Mouse (Mus musculus): Measurements from ENCODE around the gene Bcan. TPM values are rescaled to one million over a fixed set of nuclear protein-coding genes. Genes with fewer than 3 reads are reported as not detected.

Gene Bcan
- polyA plus RNA-seq (2012; fragmentation: generic; extraction: Trizol) = 0.06 TPM

- no peak within 1 kb of the TSS for H3ac ChIP-seq (ENCODE audit: control insufficient read depth, insufficient read length)
- no peaks in the 10 kb centered on the region for H3K79me2 ChIP-seq (ENCODE audit: control insufficient read depth, insufficient read depth)
- no peak for TF ChIP-seq POLR2A (IDR thresholded peaks at IDR 0.05; ENCODE audit: insufficient read length, low read depth)
- TF ChIP-seq USF1 (IDR thresholded peaks at IDR 0.05; ENCODE audit: low read depth) = no peak
- no peak for TF ChIP-seq MYOG (IDR thresholded peaks at IDR 0.05; ENCODE audit: control insufficient read depth in 1 of 3, insufficient read depth in 1 of 3, insufficient read length in 2 of 3, low read depth in 2 of 3)
- no peak for TF ChIP-seq REST (IDR thresholded peaks at IDR 0.05; ENCODE audit: insufficient read depth, insufficient read length)
- TF ChIP-seq CEBPB (IDR thresholded peaks at IDR 0.05; ENCODE audit: insufficient read depth, poor library complexity, severe bottlenecking) = no peak
- TF ChIP-seq MYOD1 (IDR thresholded peaks at IDR 0.05; ENCODE audit: control insufficient read depth in 1 of 3, insufficient read length in 2 of 3, low read depth in 2 of 3) = no peak
- TF ChIP-seq MAX (IDR thresholded peaks at IDR 0.05; ENCODE audit: low read depth) = no peak
- TF ChIP-seq E2F4 (IDR thresholded peaks at IDR 0.05; ENCODE audit: insufficient read depth) = no peak
- no peak for TF ChIP-seq POLR2AphosphoS2 (IDR thresholded peaks at IDR 0.05; ENCODE audit: insufficient read length, low read depth)
- TF ChIP-seq TCF3 (IDR thresholded peaks at IDR 0.05; ENCODE audit: insufficient read length, low read depth) = no peak
- TF ChIP-seq TCF12 (IDR thresholded peaks at IDR 0.05; ENCODE audit: insufficient read depth, poor library complexity, severe bottlenecking) = no peak
- TF ChIP-seq SRF (IDR thresholded peaks at IDR 0.05; ENCODE audit: control insufficient read depth, insufficient read length, low read depth) = no peak
- peaks cover 84% of the 10 kb centered on the region for H3K27me3 ChIP-seq (ENCODE audit: control insufficient read depth, insufficient read depth, insufficient read length)
- no peak within 1 kb of the TSS for H3K4me2 ChIP-seq (ENCODE audit: low read depth)
- no peak within 1 kb of the TSS for H3K4me3 ChIP-seq
- H3K36me3 ChIP-seq (ENCODE audit: control insufficient read depth, insufficient read depth) = no peaks in the 10 kb centered on the region
Observed at GRCm38 (mm10) chr3:88000181-88000580, at the start of gene Bcan. Gene Bcan (minus strand): TSS chr3:88000230.

DNA sequence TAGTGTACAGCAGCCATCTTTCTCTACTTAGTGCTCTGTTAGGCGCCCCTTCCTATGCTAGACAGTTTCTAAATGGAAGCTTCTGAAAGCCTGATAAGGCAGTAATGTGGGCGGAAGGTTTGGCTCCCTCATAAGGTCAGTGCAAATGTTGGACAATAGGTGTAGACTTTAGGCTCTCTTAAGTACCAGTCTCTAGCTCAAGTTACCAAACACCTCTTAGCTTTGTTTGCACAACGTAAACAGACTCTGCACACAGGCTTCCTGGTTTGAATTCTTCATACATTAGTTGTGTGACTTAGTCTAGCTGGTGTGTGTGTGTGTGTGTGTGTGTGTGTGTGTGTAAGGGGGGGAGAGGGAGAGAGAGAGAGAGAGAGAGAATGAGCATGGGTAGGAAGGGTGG is 49.5 kb upstream of the Bcan start:
- Histone ChIP-seq H3K4me2 (ENCODE audit: low read depth) (no peak overlapping the region), H3K36me3 (ENCODE audit: control insufficient read depth, insufficient read depth) (peaks cover 8% of the 10 kb centered on the region), H3K79me2 (ENCODE audit: control insufficient read depth, insufficient read depth) (peaks cover 5% of the 10 kb centered on the region), H3K27me3 (ENCODE audit: control insufficient read depth, insufficient read depth, insufficient read length) (no peaks in the 10 kb centered on the region), H3ac (ENCODE audit: control insufficient read depth, insufficient read length) (no peak overlapping the region), H3K4me3 (no peak overlapping the region)
- no peak for TF ChIP-seq MYOD1 (IDR thresholded peaks at IDR 0.05; ENCODE audit: control insufficient read depth in 1 of 3, insufficient read length in 2 of 3, low read depth in 2 of 3)
- TF ChIP-seq MAX (IDR thresholded peaks at IDR 0.05; ENCODE audit: low read depth) = no peak
- no peak for TF ChIP-seq POLR2A (IDR thresholded peaks at IDR 0.05; ENCODE audit: insufficient read length, low read depth)
- no peak for TF ChIP-seq E2F4 (IDR thresholded peaks at IDR 0.05; ENCODE audit: insufficient read depth)
- TF ChIP-seq MYOG (IDR thresholded peaks at IDR 0.05; ENCODE audit: control insufficient read depth in 1 of 3, insufficient read depth in 1 of 3, insufficient read length in 2 of 3, low read depth in 2 of 3) = no peak
- TF ChIP-seq REST (IDR thresholded peaks at IDR 0.05; ENCODE audit: insufficient read depth, insufficient read length) = no peak
- TF ChIP-seq CEBPB (IDR thresholded peaks at IDR 0.05; ENCODE audit: insufficient read depth, poor library complexity, severe bottlenecking) = no peak
- TF ChIP-seq TCF3 (IDR thresholded peaks at IDR 0.05; ENCODE audit: insufficient read length, low read depth) = no peak
- no peak for TF ChIP-seq SRF (IDR thresholded peaks at IDR 0.05; ENCODE audit: control insufficient read depth, insufficient read length, low read depth)
- TF ChIP-seq TCF12 (IDR thresholded peaks at IDR 0.05; ENCODE audit: insufficient read depth, poor library complexity, severe bottlenecking) = no peak
- TF ChIP-seq POLR2AphosphoS2 (IDR thresholded peaks at IDR 0.05; ENCODE audit: insufficient read length, low read depth) = no peak
- no peak for TF ChIP-seq USF1 (IDR thresholded peaks at IDR 0.05; ENCODE audit: low read depth)

DNA sequence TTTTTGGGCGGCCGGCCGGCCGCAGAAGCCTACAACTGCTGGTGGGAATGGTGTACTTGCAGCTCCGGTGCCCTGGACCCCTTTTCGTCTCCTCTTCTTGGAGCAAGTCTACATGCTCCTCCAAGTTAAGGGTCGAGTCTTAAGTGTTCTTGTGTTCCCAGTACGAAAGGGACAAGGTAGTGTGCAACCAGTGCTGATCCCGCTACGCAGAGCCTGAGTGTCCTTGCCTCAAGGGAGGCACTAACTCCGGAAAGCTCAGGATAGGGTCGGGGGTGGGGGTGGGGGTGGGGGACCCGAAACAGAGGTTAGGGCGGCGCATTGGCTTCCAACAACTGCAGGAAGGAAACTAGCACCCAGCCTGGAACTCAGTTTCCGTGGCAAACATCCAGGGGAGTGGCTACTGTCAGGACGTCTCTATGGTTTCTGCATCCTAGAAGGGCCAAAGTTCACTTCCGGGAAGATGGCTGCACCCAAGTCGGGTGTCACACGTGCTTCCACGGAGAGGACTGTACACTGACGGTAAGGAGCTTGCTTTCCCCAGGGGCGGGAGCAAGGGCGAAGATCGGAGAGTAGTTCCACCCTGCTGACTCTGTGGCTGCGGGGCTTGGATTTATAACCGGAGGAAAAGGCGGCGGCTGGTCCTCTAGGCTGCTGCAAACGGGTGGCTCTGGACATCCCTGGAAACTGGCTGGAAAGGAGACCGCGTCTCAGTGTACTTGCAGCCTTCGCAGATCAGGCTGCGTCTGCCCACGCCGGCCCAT is 42.8 kb upstream of the Bcan start, which contains the start of gene Gpatch4:
TSS of gene Gpatch4 (plus strand) at position 448 of the 761 bp plus-strand sequence.
- Histone ChIP-seq H3ac (ENCODE audit: control insufficient read depth, insufficient read length) (no peak within 1 kb of the TSS), H3K79me2 (ENCODE audit: control insufficient read depth, insufficient read depth) (peaks cover 16% of the 10 kb centered on the region), H3K4me3 (peak within 1 kb of the TSS; percentile 66), H3K4me2 (ENCODE audit: low read depth) (peak within 1 kb of the TSS; percentile 82), H3K27me3 (ENCODE audit: control insufficient read depth, insufficient read depth, insufficient read length) (peaks cover 10% of the 10 kb centered on the region), H3K36me3 (ENCODE audit: control insufficient read depth, insufficient read depth) (no peaks in the 10 kb centered on the region)
- TF ChIP-seq TCF12 (IDR thresholded peaks at IDR 0.05; ENCODE audit: insufficient read depth, poor library complexity, severe bottlenecking) = no peak
- TF ChIP-seq MYOD1 (IDR thresholded peaks at IDR 0.05; ENCODE audit: control insufficient read depth in 1 of 3, insufficient read length in 2 of 3, low read depth in 2 of 3) = no peak
- peak in 1 of 3 experiments; percentile 5 for TF ChIP-seq MYOG (IDR thresholded peaks at IDR 0.05; ENCODE audit: control insufficient read depth in 1 of 3, insufficient read depth in 1 of 3, insufficient read length in 2 of 3, low read depth in 2 of 3)
- no peak for TF ChIP-seq USF1 (IDR thresholded peaks at IDR 0.05; ENCODE audit: low read depth)
- peak; percentile 77 for TF ChIP-seq POLR2AphosphoS2 (IDR thresholded peaks at IDR 0.05; ENCODE audit: insufficient read length, low read depth)
- TF ChIP-seq REST (IDR thresholded peaks at IDR 0.05; ENCODE audit: insufficient read depth, insufficient read length) = no peak
- no peak for TF ChIP-seq CEBPB (IDR thresholded peaks at IDR 0.05; ENCODE audit: insufficient read depth, poor library complexity, severe bottlenecking)
- TF ChIP-seq SRF (IDR thresholded peaks at IDR 0.05; ENCODE audit: control insufficient read depth, insufficient read length, low read depth) = no peak
- peak; percentile 63 for TF ChIP-seq POLR2A (IDR thresholded peaks at IDR 0.05; ENCODE audit: insufficient read length, low read depth)
- TF ChIP-seq TCF3 (IDR thresholded peaks at IDR 0.05; ENCODE audit: insufficient read length, low read depth) = no peak
- no peak for TF ChIP-seq E2F4 (IDR thresholded peaks at IDR 0.05; ENCODE audit: insufficient read depth)
- peak; percentile 93 for TF ChIP-seq MAX (IDR thresholded peaks at IDR 0.05; ENCODE audit: low read depth)

DNA sequence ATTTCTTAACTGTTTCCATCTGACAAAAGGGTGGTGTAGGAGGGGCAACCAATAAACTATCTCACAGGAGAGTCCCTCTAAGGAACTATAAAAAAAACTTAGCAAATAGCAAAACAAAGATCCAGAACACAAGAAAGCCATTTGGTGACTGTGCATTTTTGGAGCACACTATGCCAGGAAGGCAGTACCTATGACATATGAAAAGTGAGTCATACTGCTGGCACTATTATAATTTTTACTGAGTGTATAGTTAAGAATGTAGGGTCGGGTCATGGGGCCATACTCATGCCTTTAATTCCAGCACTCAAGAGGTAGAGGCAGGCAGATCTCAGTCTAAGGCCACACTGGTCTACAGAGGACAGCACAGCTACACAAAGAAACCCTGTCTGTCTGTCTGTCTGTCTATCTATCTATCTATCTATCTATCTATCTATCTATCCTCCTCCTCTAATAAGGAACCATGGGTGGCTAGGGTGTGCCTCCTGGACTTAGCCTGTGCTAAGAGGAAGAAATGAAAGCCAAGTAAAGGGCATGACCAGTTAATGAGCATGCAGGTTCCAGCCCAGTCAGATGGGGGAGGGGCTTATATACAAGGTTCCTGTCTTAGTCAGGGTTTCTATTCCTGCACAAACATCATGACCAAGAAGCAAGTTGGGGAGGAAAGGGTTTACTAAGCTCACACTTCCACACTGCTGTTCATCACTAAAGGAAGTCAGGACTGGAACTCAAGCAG is 35.7 kb upstream of the Bcan start:
- Histone ChIP-seq H3K27me3 (ENCODE audit: control insufficient read depth, insufficient read depth, insufficient read length) (peaks cover 22% of the 10 kb centered on the region), H3K4me3 (no peak overlapping the region)
- TF ChIP-seq TCF12 (IDR thresholded peaks at IDR 0.05; ENCODE audit: insufficient read depth, poor library complexity, severe bottlenecking) = no peak
- TF ChIP-seq MYOD1 (IDR thresholded peaks at IDR 0.05; ENCODE audit: control insufficient read depth in 1 of 3, insufficient read length in 2 of 3, low read depth in 2 of 3) = no peak
- no peak for TF ChIP-seq REST (IDR thresholded peaks at IDR 0.05; ENCODE audit: insufficient read depth, insufficient read length)
- TF ChIP-seq CEBPB (IDR thresholded peaks at IDR 0.05; ENCODE audit: insufficient read depth, poor library complexity, severe bottlenecking) = no peak
- no peak for TF ChIP-seq POLR2AphosphoS2 (IDR thresholded peaks at IDR 0.05; ENCODE audit: insufficient read length, low read depth)
- no peak for TF ChIP-seq SRF (IDR thresholded peaks at IDR 0.05; ENCODE audit: control insufficient read depth, insufficient read length, low read depth)
- TF ChIP-seq MYOG (IDR thresholded peaks at IDR 0.05; ENCODE audit: control insufficient read depth in 1 of 3, insufficient read depth in 1 of 3, insufficient read length in 2 of 3, low read depth in 2 of 3) = no peak
- no peak for TF ChIP-seq TCF3 (IDR thresholded peaks at IDR 0.05; ENCODE audit: insufficient read length, low read depth)
- no peak for TF ChIP-seq USF1 (IDR thresholded peaks at IDR 0.05; ENCODE audit: low read depth)
- TF ChIP-seq E2F4 (IDR thresholded peaks at IDR 0.05; ENCODE audit: insufficient read depth) = no peak
- no peak for TF ChIP-seq POLR2A (IDR thresholded peaks at IDR 0.05; ENCODE audit: insufficient read length, low read depth)
- no peak for TF ChIP-seq MAX (IDR thresholded peaks at IDR 0.05; ENCODE audit: low read depth)

More for the DNA sequence above, 35.7 kb upstream of the Bcan start:
- no peaks in the 10 kb centered on the region for H3K36me3 ChIP-seq (ENCODE audit: control insufficient read depth, insufficient read depth)
- H3ac ChIP-seq (ENCODE audit: control insufficient read depth, insufficient read length) = no peak overlapping the region
- H3K79me2 ChIP-seq (ENCODE audit: control insufficient read depth, insufficient read depth) = no peaks in the 10 kb centered on the region
- H3K4me2 ChIP-seq (ENCODE audit: low read depth) = no peak overlapping the region
